Mouse (Mus musculus) CD4-positive, CD25-positive, alpha-beta regulatory T cell, adult 9 weeks (primary cell): ENCODE measurements around the gene Sox15. TPM values are rescaled to one million over a fixed set of nuclear protein-coding genes. Genes with fewer than 3 reads are reported as not detected.

ENCODE experiments used
- polyA plus RNA-seq: library from polyadenylated mRNA; unstranded; fragments of 100-300 nt; shearing (Covaris generic); gene quantifications from one replicate; pipeline ENCODE4 v1.2.1, GENCODE M21; 2017

Sox15 gene
- polyA plus RNA-seq: not detected

DNA sequence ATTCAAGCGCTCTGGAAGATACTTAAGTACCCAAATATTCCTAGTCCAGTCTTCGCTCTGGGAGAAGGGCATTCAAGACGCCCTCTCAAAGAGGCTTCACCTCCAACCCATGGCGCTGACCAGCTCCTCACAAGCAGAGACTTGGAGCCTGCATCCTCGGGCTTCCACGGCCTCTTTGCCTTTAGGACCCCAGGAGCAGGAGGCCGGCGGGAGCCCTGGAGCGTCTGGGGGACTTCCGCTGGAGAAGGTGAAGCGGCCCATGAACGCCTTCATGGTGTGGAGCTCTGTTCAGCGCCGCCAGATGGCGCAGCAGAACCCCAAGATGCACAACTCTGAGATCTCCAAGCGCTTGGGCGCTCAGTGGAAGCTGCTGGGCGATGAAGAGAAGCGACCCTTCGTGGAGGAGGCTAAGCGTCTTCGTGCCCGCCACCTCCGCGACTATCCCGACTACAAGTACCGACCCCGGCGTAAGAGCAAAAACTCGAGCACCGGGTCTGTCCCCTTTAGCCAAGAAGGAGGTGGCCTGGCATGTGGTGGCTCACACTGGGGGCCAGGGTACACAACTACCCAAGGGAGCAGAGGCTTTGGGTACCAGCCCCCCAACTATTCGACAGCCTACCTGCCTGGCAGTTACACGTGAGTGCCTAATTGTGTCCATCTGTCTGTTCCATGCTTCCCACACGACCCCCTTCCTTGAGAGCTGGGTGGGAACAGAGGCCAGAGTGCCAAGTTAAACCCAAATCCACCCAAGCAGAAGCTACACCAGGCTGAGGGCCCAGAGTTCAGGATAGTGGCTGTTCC is at the start of gene Sox15:
TSS of gene Sox15 (plus strand) at position 51 of the 801 bp plus-strand sequence.

DNA sequence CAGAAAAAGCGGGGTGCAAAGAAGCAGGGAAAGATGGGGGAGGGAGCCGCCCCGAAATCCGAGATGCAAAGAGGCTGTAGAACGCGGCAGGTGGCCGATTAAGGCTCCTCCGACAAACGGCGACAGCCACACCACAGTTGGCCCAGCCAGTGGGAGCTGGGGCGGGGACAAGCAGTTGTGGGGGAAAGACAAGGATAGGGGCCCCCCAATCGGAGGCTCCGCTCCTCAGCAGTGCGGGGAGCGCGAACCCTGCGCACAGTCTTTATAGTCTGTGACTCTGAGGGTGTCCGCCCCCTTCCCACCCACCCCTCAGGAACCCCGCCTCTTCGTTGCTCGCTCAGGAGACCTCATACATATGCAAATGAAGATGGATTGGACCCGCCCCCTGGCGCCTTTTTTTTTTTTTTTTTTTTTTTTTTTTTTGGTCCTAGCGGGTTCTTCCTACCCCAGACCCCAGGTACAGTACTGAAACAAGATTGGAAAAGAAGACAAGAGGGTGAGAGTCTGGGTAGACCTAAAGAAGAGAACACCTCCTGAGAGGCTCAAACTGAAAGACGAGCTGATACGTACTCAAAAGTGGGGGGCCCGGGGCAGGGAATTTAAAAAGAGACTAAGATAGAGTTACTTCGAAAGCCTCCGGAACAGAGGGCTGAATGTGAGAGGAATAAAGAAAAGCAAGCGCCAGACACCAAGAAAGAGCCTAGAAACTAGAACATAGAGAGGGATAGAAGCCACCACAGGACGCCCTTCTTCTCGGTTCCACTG is 49.2 kb upstream of the Sox15 start, which contains the start of gene Atp1b2:
TSS of gene Atp1b2 (minus strand) at position 217 of the 765 bp plus-strand sequence.

DNA sequence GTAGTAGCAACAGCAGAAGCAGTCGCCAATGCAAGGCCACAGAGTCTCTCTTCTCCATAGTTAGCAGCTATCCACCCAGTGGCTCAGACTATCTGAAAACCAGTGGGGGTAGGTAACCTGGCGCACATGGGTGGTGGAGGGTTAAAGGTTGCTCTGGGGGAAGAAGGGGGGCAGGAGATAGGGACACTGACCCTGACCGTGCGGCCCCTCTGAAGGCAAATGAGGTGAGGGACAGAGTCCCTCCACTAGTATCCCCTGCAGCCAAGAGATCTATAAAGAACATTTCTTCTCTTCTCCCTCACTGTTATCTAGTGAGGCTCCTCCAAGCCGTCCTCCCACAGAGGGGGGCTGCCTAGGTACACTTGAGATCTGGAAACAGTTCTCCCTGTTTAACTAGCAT is 37.3 kb upstream of the Sox15 start, which contains the start of gene Shbg:
TSS of gene Shbg (minus strand) at position 101 of the 400 bp plus-strand sequence.

DNA sequence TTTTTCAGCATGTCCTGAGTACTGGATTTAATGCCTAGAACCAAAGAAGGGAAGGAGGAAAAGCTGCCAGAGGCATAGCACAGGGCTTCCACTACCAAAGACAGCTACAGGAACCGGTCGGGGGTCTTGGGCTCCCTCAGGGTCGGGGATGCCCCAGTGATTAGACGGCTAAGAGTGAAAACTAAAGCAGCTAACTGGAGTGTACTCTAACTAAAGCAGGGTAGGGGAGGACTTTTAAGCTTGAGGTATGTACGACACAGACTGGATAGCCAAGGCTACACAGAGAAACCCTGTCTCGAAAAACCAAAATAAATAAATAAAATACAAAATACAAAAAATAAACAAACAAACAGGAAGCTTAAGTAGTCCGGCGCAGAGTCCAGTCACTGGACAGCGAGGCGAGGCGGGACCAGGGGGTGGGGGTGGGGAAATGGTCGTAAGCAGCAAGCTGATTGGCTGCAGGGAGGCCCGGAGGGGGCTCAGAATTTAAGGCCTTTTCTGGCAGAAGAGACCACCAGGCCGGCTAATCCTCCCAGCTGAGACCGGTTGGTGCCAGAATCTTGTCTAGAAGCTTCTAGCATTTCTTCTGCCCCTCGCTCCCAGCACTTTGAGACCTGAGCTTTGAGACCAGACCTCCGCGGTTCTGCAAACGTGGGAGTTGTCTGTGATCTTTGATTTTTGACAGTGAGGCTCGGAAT is 33.4 kb upstream of the Sox15 start, which contains the start of gene Sat2:
TSS of gene Sat2 (plus strand) at position 454 of the 698 bp plus-strand sequence.

DNA sequence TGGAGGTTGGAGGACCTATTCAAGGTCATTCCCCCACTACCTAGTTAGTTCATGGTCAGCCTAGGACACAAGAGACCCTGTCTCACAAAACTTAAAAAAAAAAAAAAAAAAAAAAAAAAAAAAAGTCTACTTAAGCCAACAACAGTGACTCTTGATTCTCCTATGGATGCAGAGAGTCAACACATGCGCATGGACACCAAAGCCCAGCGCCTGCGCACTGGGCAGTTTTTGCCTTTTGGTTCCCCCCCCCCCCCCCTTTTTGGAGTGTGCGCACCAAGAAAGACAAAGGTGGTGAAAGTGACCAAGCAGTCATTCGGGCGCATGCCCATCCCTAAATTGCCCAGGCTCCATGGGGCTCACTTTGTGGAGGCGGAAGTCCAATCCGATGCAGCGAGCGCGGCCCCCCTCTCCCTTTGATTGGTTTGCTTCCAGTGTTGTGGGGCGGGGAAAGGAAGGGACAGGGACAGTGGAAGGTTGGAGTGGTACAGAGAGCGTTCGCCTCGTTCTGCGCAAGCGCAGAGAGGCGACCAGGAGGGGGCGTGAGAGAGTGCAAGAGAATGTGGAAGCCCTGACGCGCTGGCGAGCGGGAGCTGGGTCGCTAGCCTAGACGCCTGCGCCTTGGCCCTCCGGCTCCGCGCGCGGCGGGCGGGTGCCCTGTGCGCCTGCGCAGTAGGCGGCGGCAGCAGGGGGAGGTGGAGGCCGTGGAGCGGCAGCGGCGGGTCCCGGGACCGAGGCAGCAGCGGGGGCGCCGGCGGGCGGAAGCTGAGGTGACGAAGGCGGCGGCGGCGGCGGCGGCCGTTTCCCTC is 22.6 kb upstream of the Sox15 start, which contains the start of gene Fxr2:
TSS of gene Fxr2 (plus strand) at position 707 of the 806 bp plus-strand sequence.

DNA sequence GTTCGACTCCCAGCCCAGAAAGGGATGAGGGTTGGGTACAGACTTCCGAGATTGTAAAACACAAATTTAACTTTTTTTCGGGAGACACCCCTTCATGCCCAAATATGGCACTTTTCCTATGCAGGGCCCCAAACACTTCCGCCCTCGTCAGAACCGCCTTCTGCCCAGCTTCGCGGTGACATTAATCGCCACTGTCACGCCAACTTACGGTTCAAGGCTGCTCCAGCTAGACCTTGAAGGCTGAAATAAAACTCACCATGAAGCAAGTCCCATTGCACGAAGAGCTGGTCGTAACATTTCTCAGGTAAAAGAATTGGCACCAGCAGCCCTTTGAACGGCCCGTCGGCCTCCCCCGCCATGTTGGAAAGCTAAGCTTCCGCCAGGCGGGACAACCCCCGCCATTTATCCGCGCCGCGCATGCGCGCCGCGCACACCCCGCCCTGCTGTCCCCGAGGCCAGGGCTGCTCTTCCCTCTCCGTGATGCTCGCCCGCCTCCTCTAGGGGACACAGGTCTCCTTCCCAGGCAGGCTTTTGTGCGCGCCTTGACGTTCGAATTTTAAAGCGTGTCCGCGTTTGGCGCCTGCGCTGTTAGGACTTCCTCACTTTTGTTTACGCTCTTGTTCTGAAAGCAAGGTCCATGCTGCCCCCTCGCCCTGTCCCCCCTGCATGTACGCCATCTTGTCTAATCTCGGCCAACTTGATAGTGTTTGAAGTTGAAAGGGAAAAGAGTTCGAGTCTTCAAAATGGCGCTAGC is 7.3 kb downstream of the Sox15 start, which contains the start of gene Mpdu1:
TSS of gene Mpdu1 (minus strand) at position 430 of the 754 bp plus-strand sequence.

DNA sequence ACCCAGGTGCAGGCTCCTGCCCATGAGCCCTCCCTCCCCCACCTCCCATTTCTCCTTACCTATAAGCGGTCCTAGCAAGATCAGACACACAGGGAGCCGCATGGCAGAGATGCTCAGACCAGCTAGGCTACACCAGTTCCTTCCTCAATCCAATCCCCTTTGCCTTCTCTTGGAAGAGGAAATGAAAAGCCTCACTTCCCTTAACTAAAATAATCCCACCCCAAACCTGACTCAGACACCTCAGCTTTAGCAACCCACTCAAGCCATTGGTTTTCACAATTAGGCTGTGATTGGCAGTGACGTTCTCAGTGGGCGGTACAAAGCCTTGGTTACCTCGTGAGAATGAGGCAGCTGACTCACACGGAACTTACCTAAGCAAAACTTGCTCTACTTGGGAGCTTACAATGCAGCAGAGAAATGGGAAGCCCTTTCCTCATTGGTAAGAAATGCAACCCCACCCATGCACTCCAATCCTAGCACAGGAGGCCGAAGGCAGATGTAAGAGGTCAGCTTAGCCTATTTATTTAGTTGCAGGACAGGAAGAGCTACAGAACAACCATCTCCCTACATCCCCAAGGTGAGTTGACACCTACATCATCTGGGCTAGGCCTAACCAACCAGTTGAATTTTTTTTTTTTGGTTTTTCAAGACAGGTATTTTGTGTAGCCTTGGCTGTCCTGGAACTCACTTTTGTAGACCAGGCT is 11.0 kb downstream of the Sox15 start, which contains the start of gene Cd68:
TSS of gene Cd68 (minus strand) at position 193 of the 704 bp plus-strand sequence.

DNA sequence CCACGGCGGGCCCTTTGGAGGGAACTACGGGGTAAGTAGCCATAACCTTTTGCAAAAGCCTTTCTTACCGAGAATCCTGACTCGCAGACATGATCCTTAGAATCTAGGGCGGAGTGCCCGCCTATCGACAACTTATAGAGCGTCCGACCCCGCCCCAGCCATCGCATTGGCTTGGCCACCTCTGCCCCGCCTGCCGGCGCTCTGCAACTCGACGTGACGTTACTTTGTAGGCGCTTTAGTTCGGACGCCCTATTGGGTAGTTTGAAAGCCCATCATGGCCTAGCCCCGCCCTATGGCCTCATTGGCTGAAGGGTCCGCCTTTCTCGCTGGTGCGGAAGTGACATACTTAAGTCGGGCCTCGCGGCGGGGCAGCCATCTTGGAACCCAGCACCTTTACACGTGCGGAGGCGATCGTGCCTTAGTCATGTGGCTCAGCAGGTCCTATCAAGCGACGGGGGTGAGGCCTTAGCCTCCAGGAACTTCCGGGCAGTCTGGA is 17.1 kb downstream of the Sox15 start, which contains the start of gene Eif4a1:
TSS of gene Eif4a1 (minus strand) at position 213 of the 496 bp plus-strand sequence.

DNA sequence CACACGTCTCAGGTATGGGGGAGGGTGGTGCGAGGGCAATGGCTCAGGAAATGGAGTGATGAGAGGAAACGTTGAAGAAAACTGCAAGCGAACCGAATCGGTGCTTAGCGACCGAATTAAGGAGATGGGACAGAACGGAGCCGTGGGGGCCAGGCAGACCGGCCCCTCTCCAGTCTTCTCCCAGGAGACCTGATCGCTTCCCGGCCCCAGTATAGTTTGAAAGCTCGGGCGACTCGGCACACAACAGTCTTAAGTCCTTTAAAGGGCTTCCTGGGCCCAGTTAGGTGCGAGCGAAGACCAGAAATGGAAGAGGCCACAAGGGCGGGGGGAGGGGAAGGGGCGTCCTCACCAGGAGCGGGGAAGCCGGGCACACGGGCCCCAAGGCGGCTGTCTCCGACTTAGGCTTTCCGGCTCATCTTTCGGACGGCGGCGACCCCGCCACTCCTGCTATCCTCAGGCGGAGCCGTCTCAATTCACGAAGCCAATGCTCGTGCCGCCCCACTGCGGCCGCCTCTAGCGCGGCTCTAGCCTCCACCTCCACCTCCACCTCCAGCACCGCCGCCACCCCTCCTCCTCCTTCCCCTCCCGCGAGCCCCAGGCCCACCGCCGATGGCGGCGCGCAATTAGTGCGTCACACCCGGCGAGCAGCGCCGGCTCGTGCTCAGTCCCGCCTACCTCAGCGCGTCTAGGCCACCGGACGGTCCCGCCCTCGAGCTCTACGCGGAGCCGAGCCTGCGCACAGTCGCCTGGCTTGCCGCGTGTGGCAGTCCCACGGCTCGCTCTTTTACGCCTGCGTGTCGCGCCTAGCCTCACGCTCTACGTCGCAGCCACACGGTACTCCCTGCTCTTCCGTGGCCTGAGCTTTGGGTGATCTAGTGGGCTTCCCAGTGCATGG is 26.4 kb downstream of the Sox15 start, which contains the start of gene Senp3:
TSS of gene Senp3 (minus strand) at position 771 of the 895 bp plus-strand sequence.

DNA sequence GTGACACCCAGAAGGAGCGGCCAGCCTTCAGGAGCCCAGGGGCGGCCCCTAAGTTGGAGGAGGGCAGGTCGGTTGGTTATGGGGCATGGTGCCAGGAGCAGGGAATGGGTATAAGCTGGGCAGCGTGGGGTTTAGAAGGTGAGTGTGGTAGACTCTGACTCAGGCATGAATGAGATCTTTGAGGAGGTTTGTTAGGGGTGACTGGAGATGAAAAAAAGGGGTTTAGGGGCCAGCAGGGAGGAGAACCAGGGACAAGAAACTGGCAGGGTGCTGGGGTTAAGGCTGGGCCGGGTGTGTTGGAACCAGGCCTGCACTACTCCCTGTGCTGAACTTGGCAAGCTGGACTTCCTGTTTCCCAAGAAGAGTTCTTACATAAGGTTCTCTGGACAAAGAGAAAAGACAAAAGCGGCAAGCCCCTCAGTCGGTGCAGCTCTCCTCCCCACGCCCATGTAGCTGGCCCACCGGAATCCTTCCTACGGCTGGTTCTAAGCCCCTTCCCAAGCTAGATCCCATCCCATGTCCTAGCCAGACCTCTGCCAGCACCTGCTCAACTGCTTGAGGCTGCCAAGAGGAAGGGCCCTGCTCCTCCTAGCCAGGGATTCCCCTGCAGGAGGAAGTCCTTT is 30.5 kb downstream of the Sox15 start, which contains the start of gene Tnfsf13:
TSS of gene Tnfsf13 (minus strand) at position 259 of the 623 bp plus-strand sequence.

DNA sequence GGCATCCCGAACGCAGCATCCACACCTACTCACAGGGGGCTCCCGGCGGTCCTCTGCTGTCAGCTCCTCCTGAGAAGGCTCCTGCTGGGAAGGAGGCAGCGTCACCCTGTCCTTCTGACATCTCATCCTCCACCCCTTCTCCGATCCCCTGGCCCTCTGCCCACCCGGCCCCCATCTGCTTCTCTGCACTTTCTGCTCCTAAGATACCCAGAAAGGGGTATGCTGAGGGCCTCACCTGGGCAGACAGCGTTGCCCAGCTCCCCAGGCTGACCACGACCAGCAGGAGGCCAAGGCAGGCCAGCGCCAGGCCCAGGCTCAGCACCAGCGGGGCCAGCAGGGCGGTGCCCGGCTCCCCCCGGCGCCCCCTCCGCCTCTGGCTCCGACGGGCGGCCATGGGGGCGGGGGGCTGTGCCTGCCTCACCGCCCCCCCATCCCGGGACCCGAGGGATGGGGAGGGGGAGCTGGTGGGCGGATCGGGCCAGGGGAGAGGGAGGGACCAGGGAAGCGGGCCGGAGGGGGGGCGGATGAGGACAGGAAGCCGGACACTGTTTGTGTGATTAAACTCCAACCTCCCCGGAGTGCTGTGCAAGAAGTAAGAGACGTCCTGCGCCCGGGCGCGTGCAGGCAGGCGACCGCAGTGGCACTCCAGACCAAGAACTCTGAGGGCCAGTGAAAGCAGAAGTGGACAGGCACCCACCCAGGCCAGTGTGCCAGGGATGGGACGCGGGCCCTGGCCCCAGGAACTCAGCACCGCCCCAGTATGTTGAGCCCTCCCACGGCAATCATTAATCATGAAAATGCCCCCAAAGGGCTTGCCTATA is 40.5 kb downstream of the Sox15 start, which contains the start of the genes Tnfsf12 and Tnfsfm13:
TSS of gene Tnfsf12 (minus strand) at position 489 of the 821 bp plus-strand sequence.
TSS of gene Tnfsfm13 (minus strand) at position 738 of the 821 bp plus-strand sequence.

Other genes starting within 250 kb of the Sox15 start
- gene Kdm6b, start 241.6 kb upstream of the Sox15 start, polyA plus RNA-seq: 4.3 TPM
- gene Dnah2, start 106.2 kb upstream of the Sox15 start, polyA plus RNA-seq: not detected
- gene Efnb3, start 95.1 kb upstream of the Sox15 start, polyA plus RNA-seq: 0.36 TPM
- gene Wrap53, start 75.1 kb upstream of the Sox15 start, polyA plus RNA-seq: 30.3 TPM
- 257 TPM for gene Trp53, start 75.0 kb upstream of the Sox15 start, polyA plus RNA-seq
- not detected for gene Atp1b2, start 49.4 kb upstream of the Sox15 start, polyA plus RNA-seq
- not detected for gene Shbg, start 37.4 kb upstream of the Sox15 start, polyA plus RNA-seq
- gene Sat2, start 33.3 kb upstream of the Sox15 start, polyA plus RNA-seq: not detected
- gene Fxr2, start 22.3 kb upstream of the Sox15 start, polyA plus RNA-seq: 9.2 TPM
- 66.8 TPM for gene Mpdu1, start 7.3 kb downstream of the Sox15 start, polyA plus RNA-seq
- gene Cd68, start 10.8 kb downstream of the Sox15 start, polyA plus RNA-seq: 5.7 TPM
- gene Eif4a1, start 17.1 kb downstream of the Sox15 start, polyA plus RNA-seq: 558 TPM
- 44.6 TPM for gene Senp3, start 26.8 kb downstream of the Sox15 start, polyA plus RNA-seq
- not detected for gene Tnfsf13, start 30.5 kb downstream of the Sox15 start, polyA plus RNA-seq
- not detected for gene Tnfsf12, start 40.5 kb downstream of the Sox15 start, polyA plus RNA-seq
- not detected for gene Tnfsfm13, start 40.8 kb downstream of the Sox15 start, polyA plus RNA-seq
- 53.7 TPM for gene Polr2a, start 103.3 kb downstream of the Sox15 start, polyA plus RNA-seq
- gene Slc35g3, start 106.7 kb downstream of the Sox15 start, polyA plus RNA-seq: not detected
- gene Zbtb4, start 110.6 kb downstream of the Sox15 start, polyA plus RNA-seq: 4.9 TPM
- gene Chrnb1, start 140.6 kb downstream of the Sox15 start, polyA plus RNA-seq: 3.5 TPM
- gene Fgf11, start 146.5 kb downstream of the Sox15 start, polyA plus RNA-seq: not detected
- not detected for gene Tmem102, start 150.3 kb downstream of the Sox15 start, polyA plus RNA-seq
- not detected for gene Gm39566, start 160.0 kb downstream of the Sox15 start, polyA plus RNA-seq
- gene Spem2, start 163.2 kb downstream of the Sox15 start, polyA plus RNA-seq: not detected
- gene Spem1, start 166.9 kb downstream of the Sox15 start, polyA plus RNA-seq: not detected
- gene Nlgn2, start 182.5 kb downstream of the Sox15 start, polyA plus RNA-seq: 0.65 TPM
- gene Tmem256, start 183.2 kb downstream of the Sox15 start, polyA plus RNA-seq: 121 TPM
- gene Plscr3, start 191.1 kb downstream of the Sox15 start, polyA plus RNA-seq: 30.1 TPM
- gene Tnk1, start 203.4 kb downstream of the Sox15 start, polyA plus RNA-seq: not detected
- gene Tmem95, start 222.7 kb downstream of the Sox15 start, polyA plus RNA-seq: not detected
- 1.1 TPM for gene Kctd11, start 226.1 kb downstream of the Sox15 start, polyA plus RNA-seq
- gene Acap1, start 240.2 kb downstream of the Sox15 start, polyA plus RNA-seq: 549 TPM
- gene 2810408A11Rik, start 245.7 kb downstream of the Sox15 start, polyA plus RNA-seq: 3.9 TPM
- 4.2 TPM for gene Neurl4, start 245.8 kb downstream of the Sox15 start, polyA plus RNA-seq